Mouse (Mus musculus) bone marrow, adult 2 months (tissue): ENCODE data around the gene Scyl2.

Experiments
- CTCF ChIP-seq: fragments of 200-500 bp; IDR thresholded peaks from 2 replicates; pipeline ENCODE4 v1.5.1; 2011; ENCODE audit warnings: low read length, control low read depth; ENCODE audit not compliant: control insufficient read depth, insufficient read depth
- POLR2A ChIP-seq: fragments of 200-500 bp; IDR thresholded peaks from 2 replicates; pipeline ENCODE4 v1.6.1; 2011; ENCODE audit warnings: low read depth, mild to moderate bottlenecking, control low read depth, low read length, borderline replicate concordance; ENCODE audit not compliant: control insufficient read depth

DNA sequence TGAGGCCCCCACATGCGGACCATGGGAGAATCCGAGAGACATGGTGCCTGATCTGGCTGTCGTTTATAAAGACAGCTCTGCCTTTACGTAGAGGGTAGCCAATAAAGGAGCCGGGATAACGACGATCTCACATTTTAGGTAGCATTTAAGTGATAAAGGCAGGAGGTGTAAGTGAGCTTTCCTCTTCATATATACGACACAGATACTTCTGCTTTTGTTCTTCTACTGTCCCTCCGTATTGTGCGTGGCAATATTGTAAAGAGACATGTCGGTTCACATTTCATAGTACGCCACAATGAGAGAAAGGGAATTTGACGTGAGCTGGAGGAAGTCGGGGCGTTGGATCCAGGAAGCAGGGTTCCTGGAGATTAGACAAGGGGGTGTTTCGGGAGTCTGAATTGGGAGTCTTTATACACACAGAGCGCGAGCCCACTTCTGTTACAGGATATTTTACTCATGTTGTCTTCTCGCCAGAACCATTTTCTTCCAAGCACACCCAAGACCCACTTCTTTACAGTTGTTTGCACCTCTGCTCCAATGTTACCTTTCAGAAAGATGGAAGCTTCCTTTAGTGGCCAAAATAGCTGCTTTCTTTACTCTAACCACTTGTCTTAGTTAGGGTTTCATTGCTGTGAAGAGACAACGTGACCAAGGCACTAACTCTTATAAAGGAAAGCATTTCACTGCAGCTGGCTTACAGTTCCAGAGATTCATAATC is 9.3 kb upstream of the Scyl2 start:
- TF ChIP-seq CTCF (no peak), POLR2A (no peak)
